Mouse (Mus musculus): ENCODE results near the gene Mtx2.

- TF ChIP-seq CTCF (IDR thresholded peaks at IDR 0.05), result no peak
- no peak for TF ChIP-seq EP300 (IDR thresholded peaks at IDR 0.05; ENCODE audit: insufficient read depth, low read depth, low read length)
- no peak for TF ChIP-seq POLR2A (IDR thresholded peaks at IDR 0.05; ENCODE audit: insufficient read depth, low read depth, low read length)
These were observed 67.4 kb downstream of the Mtx2 start for GRCm38 (mm10) chr2:74892881-74893615.

Data from heart, adult 2 months (tissue).